Mouse (Mus musculus) forelimb bud, embryonic 11.5 days (tissue): ENCODE data around the gene Galr2.

Source experiments
- DNase-seq: peaks from one replicate; pipeline ENCODE4 v3.0.0-alpha.2; 2012; ENCODE audit warnings: low read depth, low spot score

The Galr2 gene

DNA sequence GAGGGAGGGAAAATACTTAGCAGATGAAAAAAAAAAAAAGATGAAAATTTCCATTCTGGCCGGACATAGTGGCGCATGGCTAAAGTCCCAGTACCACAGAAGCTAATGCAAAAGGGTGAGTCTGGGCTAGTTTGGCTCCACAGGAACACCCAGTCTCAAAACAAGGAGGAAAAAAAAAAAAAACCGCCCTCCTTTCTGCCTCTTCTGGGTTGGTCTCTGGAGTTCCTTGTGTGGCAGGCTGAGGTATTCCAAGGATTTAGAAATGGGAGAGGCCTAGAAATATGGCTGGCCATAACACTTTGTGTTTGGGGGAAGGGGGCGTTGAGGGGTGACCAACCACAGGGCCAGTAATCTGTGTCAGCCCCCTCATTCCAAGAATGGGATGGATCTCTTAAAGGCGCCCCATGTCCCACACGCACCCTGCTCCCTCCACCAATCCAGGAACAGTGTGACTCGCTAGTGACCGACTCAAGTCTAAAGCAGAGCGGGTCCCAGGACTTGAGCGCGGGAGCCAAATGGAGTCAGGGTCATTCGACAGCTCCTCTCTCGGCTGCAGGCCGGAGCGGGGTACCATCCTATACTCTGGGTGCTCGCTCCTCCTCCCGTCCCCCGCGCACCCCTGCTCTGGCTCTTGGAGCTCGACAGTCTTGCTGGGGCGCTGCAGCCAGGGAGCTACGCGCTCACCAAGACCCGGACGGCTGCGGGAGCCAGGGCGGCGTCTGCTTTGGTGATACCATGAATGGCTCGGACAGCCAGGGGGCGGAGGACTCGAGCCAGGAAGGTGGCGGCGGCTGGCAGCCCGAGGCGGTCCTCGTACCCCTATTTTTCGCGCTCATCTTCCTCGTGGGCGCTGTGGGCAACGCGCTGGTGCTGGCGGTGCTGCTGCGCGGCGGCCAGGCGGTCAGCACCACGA lies at the start of gene Galr2:
Galr2 (plus strand) TSS at position 189 of the 913 bp plus-strand sequence.
- no peak for DNase-seq

DNA sequence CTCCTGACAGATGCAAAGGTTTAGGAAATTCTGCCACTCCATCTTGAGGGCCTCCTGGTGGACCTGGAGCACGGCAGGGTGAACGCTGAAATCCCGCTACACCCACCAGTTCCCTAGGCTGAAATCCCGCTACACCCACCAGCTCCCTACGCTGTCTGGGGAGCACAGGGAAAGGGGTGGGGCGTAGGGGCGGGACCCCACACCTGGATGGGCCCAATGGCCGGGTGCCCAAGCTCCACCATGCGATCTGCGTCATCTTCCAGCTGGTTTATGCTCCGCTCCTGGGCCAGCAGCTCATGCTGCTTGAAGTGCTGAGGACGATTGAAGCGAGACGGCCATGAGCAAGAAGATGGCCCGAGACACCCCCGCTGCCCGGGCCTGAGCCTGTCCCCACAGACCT lies 48.3 kb upstream of the Galr2 start:
- DNase-seq = no peak

DNA sequence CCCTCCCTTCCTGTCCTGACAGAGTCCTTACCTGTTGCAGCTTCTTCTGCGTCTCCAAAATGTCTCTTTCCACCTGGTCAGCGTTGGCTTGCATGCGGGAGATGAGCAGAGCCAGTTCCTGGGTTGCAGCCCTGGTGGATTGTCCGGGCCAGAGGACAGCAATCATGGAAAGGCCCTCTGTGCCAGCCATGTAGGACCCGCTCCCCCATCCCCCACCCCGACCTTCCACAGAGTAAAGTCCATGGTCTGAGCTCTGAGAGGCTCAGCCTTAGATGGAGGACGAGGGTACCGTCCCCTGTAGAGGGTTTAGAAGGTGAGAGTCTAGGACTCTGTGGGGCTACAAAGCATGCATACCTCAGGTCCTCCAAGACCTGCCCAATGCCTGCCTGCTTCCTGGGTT lies 45.8 kb upstream of the Galr2 start:
- no peak for DNase-seq

DNA sequence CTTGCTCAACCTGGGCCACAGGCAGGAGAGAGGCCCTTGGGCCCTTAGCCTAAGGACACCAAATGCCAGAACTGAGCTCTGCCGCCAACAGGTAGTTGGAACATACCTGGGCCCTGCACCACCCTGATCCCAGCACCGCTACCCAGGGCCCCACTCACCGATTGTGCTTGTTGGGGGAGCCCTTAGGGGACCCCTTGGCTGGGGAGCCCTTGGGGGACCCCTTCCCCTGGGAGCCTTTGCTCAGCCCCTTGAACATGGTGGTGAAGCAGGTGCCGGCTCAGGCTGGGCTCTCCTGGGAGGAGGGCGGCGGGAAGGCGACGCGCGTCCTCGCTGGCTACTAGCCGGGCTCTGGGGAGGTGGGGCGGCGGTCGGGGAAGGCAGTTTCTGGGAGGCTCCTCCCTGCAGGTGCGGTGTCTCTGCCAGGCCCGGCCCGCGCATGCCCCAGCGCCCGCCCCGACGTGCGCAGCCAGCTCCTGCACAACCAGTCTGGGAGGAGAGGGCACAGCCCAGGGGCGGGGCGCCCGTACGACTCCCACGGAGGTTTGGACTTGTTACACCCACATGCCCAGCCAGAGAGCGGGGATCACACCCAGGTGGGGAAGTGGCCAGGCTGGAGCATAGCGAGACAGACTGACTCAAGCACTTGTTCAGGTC lies 42.9 kb upstream of the Galr2 start, which contains the start of gene Evpl:
Evpl (minus strand) TSS at position 336 of the 654 bp plus-strand sequence.
- no peak for DNase-seq

DNA sequence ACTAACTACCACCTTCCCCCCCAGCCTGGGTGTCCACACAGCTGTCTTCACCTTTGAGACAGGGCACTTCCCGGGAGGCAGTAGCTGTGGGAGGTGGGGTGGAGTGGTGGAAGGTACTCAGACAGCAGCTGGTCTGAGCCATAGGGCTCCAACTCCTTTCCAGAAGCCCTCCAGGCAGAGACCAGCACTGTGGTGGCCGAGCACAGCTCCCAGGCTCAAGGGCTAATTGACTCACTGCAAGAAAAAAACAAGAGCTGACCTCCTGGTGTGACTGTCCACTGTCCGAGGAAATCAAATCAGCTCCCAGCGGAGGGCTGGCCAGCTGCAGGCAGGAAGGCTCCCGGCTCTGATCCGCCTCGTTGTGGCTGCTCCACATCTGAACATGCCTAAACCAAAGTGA lies 40.9 kb upstream of the Galr2 start:
- DNase-seq = no peak

DNA sequence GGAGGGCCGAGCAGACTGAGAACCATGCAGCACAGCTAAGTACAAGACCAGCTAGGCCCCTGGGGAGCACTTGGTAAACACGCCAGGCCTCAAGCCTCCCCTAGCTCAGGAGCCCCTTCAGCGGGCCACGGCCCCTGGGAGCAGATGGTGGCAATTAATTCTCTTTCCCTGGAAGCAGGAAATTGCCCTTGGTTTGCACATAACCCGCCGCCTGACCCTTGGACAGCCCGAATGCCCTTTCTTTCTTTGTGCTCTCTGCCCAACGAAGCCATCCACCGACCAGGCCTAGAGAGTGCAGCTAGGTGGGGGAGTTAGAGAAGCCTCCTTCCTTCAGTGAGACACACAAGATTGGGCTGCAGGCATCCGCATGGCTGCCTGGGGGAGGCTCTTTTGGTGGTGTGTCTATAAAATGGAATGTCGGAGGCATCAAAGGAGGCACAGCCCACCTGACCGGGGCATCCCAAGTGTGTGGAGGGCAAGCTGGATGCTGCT lies 38.9 kb upstream of the Galr2 start:
- peak; percentile 66 for DNase-seq

DNA sequence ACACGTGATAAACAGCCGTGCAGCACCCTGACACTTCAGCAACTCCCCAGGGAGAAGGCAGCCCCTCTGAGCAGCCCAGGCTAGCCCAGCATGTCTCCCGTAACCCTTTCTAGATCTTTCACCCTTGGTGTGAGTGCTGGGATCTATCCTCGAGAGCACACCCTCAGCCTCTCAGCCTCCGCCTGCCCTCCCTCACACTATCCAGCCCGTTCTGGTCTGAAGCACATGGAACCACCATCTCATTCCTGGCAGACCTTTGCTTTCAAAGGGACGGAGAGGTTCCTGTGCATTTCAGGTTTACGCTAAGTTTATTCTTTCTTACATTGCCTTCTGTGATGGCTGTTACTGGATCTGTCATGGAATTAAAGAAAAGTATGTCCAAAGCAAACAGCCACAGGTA lies 36.2 kb upstream of the Galr2 start:
- no peak for DNase-seq

DNA sequence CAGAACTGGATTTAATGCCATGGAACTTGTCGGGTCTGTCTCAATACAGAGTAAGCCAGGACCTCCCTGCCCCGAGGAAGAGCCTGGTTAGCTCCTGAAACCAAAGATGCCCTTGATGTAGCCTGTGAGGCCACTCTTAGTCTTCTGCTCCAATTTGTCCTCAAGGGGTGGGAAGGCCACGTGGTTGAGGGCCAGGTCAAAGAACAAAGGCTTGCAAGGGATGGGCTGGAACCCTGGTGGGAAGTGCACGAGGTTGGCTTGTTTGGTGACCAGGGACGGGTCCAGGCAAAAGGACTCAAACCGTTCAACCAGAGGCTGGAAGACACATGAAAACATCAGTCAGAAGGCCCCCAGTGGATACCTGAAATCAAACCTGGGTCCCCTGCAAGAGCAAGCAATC lies 35.1 kb upstream of the Galr2 start:
- DNase-seq = no peak

DNA sequence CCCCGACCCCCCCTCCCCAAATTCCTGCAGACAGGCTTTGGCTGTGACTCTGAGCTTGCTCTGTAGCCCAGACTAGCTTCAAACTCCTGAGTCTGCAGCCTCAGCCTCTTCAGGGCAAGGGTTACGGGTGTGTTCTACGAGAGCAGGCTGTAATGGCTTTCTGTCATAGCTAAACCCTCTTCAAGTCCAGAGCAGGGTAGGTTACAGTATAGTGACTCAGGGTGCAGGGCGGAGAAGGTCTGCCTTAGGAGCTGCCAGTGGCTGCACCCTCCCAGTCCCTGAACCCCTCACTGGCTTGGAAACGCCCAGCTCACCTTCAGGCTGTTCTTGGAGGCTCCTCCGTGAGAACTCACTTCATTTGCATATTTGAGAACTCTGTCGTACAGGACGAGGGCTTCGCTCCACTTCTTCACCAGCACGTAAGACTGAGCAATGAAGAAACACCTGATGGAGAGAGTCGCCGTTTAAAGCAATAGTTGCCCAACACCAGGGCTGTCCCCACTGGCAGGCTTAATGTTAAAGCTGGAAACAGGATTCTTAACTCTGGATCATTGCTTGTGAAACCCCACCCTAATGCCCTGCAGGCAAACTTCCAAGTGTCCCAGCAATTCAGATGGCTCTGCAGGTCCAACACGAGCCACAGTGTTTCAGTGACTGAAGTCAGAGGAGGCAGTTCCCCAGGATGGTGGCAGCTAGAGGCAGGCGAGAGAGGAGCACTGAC lies 33.1 kb upstream of the Galr2 start:
- DNase-seq = no peak

DNA sequence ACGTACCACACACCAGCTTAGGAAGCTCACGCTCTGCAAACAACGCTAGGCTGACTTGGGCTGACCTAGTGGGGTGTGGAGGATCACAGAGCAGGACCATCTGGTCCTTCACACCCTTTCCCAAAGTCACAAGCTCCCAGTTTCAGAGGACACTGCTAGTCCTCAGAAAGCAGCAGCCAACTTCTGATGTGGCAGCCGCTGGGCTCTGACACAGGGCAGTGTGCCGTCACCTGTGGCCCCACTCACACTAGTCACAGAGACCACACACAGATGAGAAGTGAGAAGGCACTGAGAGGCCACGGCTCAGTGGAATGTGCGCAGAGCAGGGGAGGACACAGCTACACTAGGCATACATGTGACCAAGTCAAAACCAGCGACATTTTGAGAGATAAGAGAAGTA lies 29.8 kb upstream of the Galr2 start:
- no peak for DNase-seq

DNA sequence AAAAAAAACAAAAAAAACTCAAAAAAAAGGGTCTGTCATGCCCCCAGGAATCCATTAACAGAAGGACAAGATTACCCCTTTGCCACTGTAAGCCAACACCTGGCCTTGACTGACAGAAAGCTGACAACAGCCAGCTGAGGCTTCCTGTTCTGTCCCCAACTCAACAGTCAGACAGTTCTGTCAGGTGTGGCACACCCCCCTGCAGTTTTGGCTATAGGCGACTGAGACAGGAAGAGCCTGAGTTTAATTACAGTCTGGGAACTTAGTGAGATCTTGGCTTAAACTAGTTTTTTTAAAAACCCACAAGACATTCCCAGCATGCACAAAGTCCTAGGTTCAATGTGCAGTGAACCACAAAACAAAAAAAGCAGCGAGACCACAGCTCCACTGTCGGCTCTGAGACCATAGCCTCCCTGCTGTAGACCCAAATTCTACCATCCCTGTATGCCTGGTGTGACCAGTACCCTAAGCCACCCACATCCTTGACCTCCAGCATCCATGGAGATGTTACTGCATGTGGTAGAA lies 27.6 kb upstream of the Galr2 start:
- DNase-seq = no peak

DNA sequence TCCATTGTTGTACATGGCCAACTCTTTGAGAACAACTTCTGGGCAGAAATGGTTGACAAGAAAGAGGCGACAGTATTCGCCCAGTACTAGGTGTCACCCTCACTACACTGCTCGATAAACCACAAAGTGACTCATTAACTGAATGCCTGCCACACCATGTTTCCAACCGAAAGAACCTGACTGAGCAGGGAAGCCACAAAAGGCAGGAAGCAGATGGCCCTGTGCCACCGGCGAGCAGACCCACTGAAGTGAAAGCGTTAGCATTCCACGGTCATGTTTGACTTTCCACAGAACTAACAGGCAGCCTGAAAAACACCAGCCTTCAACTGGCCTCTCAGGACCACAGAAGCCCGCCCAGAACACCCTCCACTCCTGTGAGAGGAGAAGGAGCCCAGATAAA lies 26.1 kb upstream of the Galr2 start:
- DNase-seq = no peak

DNA sequence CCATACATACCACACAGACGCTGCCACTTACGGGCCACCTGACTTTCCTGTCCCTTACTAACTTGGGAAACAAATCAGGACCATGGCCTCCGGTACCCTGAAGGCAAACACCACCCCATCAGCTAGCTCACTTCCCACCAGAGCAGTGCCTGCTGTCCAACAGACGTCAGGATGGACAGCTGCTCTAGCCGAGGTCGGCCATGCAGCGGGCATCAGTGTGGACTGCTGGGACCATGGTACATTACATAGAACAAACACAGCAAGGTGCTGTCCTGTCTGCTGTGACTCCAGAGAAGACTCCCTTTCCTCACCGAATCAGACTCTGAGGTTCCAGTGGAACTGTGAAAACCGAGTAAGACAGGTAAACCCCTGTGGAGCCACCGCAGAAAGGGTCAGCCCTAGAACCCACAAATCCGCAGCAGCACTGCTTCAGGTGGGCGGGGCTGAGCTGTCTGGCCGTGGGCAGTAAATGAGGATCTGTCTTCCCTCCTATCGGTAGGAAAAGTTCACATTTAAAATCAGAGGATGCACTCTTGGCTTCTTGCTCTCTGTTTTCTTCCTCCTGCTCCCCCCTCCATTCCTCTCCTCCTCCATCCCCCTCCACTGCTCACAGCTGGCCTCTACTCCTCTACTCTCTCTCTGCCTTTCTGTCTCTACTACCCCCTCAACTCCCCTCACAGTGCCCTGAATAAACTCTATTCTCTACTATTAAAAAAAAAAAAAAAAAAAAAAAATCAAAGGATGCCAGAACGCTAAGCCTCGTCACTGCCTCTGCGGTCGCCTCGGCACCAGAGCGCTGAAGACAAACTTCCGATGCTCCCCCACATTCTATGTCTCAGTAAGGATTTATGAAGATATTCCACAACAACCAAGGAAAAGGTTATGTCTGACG lies 25.4 kb upstream of the Galr2 start:
- DNase-seq = no peak

DNA sequence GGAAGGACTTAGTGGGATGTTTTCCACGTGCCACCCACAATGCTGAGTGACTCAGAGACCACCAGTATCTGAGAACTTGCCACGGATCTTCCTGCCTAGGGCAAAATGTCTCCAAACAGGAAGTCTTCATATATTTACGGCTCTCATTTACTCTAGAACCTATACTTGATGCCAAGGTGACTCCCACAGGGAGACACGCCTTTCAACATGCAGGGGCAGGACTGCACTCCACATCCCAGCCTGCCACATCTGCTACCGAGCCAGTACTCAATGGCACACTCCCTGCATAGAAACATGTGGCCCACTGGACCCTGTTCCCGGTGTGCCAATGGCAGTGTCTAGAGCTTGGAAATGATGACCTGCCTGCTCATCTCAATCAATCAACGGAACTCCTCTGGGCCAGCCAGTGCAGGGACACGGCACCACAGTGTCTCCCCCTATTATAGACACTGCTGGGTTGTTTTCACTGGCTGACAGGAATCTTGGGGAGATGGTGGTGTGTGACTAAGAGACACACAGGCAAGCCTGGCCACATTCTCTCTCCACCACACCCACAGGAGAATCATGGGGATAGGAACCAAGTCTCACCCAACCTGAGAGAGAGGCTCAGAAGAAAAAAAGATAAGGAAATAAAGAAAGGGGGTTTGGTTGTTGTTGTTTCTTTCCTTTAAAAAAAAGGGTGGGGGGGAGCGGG lies 24.6 kb upstream of the Galr2 start:
- no peak for DNase-seq

DNA sequence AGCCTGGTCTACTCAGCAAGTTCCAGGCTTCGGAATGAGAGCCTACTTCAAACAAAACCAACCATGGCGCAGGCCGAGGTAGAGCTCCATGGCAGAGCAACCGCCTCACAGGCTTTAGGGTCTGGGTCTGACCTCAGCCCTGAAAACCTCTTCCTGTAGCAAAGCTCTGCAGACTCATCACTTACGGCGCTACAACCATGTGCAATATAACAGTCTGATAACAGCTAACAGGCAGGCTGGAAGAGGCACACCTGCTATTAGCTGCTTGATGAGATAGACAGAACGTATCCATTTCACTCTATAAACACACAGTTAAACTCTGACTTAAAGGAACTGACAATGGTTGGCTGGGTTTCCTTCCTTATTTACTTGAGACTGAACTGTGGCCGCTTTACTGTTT lies 21.3 kb upstream of the Galr2 start:
- DNase-seq = no peak

DNA sequence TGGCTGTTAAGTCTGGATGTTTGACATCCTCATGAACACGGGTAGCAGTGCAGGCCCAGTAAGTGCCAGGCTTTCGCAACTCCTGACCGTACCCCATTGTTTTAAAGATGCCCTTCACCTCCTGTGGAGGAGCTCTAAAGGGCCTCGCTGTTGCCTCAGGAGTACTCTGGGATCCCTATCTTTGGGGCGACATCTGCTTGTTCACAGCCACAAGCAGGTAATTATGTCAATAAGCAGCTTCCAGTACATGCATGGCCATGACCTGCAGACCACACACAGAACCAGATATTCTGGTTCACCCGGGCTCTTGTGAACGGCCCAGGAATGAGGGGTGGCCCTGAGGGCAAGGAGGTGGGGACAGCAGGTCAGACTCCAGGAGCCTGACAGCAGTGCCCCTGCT lies 20.5 kb upstream of the Galr2 start:
- DNase-seq = no peak

DNA sequence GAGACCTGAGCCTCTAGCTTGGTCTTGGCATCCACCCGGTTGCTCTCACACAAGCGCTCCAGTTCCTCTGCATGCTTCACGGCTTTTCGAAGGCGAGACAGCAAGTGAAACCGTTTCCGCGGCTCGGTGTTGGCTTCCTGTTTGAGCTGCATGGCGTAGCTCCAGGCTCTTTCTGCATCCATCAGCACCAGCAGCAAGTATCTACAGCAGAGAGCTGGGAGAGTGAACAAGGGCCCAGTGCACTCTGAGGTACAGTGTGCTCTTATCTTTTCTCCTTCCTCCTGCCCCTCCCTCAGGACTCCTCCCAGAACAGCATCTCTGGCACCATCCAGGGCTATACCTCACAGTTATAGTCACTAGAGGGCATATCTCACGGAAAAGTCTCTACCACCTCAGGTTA lies 15.4 kb upstream of the Galr2 start:
- DNase-seq = no peak

DNA sequence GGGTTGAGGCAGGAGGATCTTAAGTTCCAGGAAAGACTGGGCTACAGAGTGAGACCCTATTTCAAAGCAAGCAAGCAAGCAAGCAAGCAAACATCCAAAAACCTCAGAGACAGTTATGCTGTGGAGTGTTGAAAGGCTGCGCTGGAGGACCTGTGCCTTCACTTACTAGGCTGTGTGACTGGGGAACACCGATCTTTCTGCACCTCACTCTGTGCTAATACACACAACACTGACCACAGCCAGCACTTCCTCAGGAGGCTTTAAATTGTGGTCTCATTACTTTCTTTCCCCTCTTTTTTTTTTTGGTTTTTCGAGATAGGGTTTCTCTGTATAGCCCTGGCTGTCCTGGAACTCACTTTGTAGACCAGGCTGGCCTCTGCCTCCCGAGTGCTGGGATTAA lies 14.9 kb upstream of the Galr2 start:
- DNase-seq = no peak

DNA sequence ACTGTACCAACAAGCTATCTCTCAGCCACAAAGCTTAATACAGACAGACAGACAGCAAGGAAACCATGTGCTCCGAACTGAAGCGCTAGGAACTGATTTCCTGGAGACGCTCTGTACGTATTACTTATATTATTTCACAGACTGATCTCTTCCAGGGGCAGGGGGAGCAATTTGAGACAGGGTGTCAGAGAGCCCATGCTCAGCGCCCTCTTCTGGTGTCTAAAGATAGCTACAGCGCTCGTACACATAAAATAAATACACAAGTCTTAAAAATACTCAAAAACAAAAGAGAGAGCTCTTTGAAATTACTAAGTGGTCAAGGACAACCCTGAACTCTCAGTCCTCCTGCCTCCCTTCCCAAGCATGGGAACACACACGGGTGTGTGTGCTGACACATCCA lies 13.1 kb upstream of the Galr2 start:
- DNase-seq = no peak

DNA sequence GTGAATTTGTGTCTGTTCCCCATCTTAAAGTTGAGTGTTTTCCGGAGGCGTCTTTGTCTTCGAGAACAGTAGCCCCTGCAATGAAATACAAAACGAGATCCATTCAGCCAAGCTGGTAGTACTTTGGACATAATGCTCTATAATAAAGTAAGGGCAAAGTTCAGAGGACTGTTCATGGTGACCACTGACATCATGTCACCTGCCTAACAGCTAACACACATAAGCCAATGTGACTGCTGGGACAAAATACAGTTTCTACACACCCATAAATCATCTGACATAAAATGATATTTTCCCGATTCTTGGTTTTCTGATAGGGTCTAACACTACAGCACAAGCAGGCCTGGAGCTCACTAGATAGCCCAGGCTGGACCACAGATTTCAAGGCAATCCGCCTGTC lies 12.4 kb upstream of the Galr2 start:
- no peak for DNase-seq
